Mouse (Mus musculus) embryonic facial prominence, embryonic 13.5 days (tissue): ENCODE measurements around the gene Gapvd1. TPM values are rescaled to one million over a fixed set of nuclear protein-coding genes. Genes with fewer than 3 reads are reported as not detected.
"Not testable (repeated sequence)": the region's sequence is repeated elsewhere in the genome, so short reads cannot be mapped to it uniquely, and the experiment has no call there.

Experiments used
- ATAC-seq: fragments of 200-750 bp; cut with Nextera tagmentation; 2 replicates; pipeline ENCODE4 v1.8.0; 2017; ENCODE audit warnings: low read depth; ENCODE audit not compliant: insufficient number of reproducible peaks, insufficient read depth, low FRiP score, low TSS enrichment
- H3K27ac ChIP-seq: fragments of 300-500 bp; sonication (generic); 2 replicates; pipeline ENCODE4 v1.5.1; 2015; ENCODE audit warnings: moderate library complexity, mild to moderate bottlenecking, inconsistent platforms
- H3K27me3 ChIP-seq: fragments of 300-500 bp; sonication (generic); 2 replicates; pipeline ENCODE4 v1.6.1; 2015; ENCODE audit warnings: mild to moderate bottlenecking, inconsistent platforms
- H3K36me3 ChIP-seq: fragments of 300-500 bp; sonication (generic); 2 replicates; pipeline ENCODE4 v1.6.1; 2015; ENCODE audit warnings: mild to moderate bottlenecking, inconsistent platforms
- H3K4me1 ChIP-seq: fragments of 300-500 bp; sonication (generic); 2 replicates; pipeline ENCODE4 v1.6.1; 2015; ENCODE audit warnings: inconsistent platforms
- H3K4me2 ChIP-seq: fragments of 300-500 bp; sonication (generic); 2 replicates; pipeline ENCODE4 v1.6.1; 2015; ENCODE audit warnings: moderate library complexity, mild to moderate bottlenecking, inconsistent platforms
- H3K4me3 ChIP-seq: fragments of 300-500 bp; sonication (generic); 2 replicates; pipeline ENCODE4 v1.5.1; 2015; ENCODE audit warnings: mild to moderate bottlenecking, inconsistent platforms
- H3K9ac ChIP-seq: fragments of 300-500 bp; sonication (generic); 2 replicates; pipeline ENCODE4 v1.6.1; 2015; ENCODE audit warnings: mild to moderate bottlenecking, inconsistent platforms
- H3K9me3 ChIP-seq: fragments of 300-500 bp; sonication (generic); 2 replicates; pipeline ENCODE4 v1.6.1; 2016; ENCODE audit warnings: inconsistent platforms
- WGBS: fragments of 180-500 bp; shearing (Covaris S2); methylation state at CpG from one replicate; pipeline ENCODE4 v1.1.7; 2015; ENCODE audit warnings: mixed read lengths; 5-methylcytosine and 5-hydroxymethylcytosine counted together
- polyA plus RNA-seq: library from polyadenylated mRNA; unstranded; fragments of >200 nt; fragmentation: Nextera tagmentation; extraction: Ambion mirVana; gene quantifications from 2 replicates; pipeline ENCODE4 v1.2.1, GENCODE M21; 2015

Gapvd1 gene
- 92.3 and 97.1 TPM in 2 replicates for polyA plus RNA-seq

- Histone ChIP-seq H3K36me3 (no peaks in the 10 kb centered on the region), H3K9me3 (no peaks in the 10 kb centered on the region), H3K4me3 (peak within 1 kb of the TSS; percentile 94), H3K27ac (peak within 1 kb of the TSS; percentile 92), H3K9ac (peak within 1 kb of the TSS; percentile 97), H3K4me1 (peaks cover 18% of the 10 kb centered on the region), H3K27me3 (no peaks in the 10 kb centered on the region), H3K4me2 (peak within 1 kb of the TSS; percentile 67)
- no peak for ATAC-seq
- WGBS, result 1% methylated on average over 14 of the region's 14 CpGs
Observed at GRCm38 (mm10) chr2:34754551-34755358, at the start of gene Gapvd1. Gene Gapvd1, minus strand, starts transcription at chr2:34755232.

- Histone ChIP-seq H3K27ac (no peak overlapping the region), H3K36me3 (peaks cover 32% of the 10 kb centered on the region), H3K9me3 (no peaks in the 10 kb centered on the region), H3K9ac (no peak overlapping the region), H3K4me1 (peaks cover 19% of the 10 kb centered on the region), H3K4me2 (no peak overlapping the region), H3K4me3 (no peak overlapping the region), H3K27me3 (no peaks in the 10 kb centered on the region)
- 75% methylated on average over 1 of the region's 1 CpGs for WGBS
- no peak for ATAC-seq
Observed at GRCm38 (mm10) chr2:34804815-34805214, 49.8 kb upstream of the Gapvd1 start.

GRCm38 (mm10) chr2:34804172-34804571 lies 49.1 kb upstream of the Gapvd1 start:
- ATAC-seq, result no peak
- 94% methylated on average over 2 of the region's 2 CpGs for WGBS
- Histone ChIP-seq H3K4me3 (no peak overlapping the region), H3K4me2 (peak overlapping the region; percentile 81), H3K27ac (no peak overlapping the region), H3K27me3 (no peaks in the 10 kb centered on the region), H3K9ac (no peak overlapping the region), H3K9me3 (no peaks in the 10 kb centered on the region), H3K4me1 (peaks cover 19% of the 10 kb centered on the region), H3K36me3 (peaks cover 32% of the 10 kb centered on the region)

GRCm38 (mm10) chr2:34803746-34804145 lies 48.7 kb upstream of the Gapvd1 start:
- Histone ChIP-seq H3K4me1 (peaks cover 23% of the 10 kb centered on the region), H3K27me3 (no peaks in the 10 kb centered on the region), H3K4me2 (peak overlapping the region; percentile 81), H3K36me3 (peaks cover 27% of the 10 kb centered on the region), H3K9ac (0 out of 2 replicates have a peak overlapping the region, but pooled peaks have one; percentile 21), H3K9me3 (no peaks in the 10 kb centered on the region), H3K4me3 (peak overlapping the region; percentile 31), H3K27ac (no peak overlapping the region)
- no peak for ATAC-seq
- 63% methylated on average over 3 of the region's 3 CpGs for WGBS

GRCm38 (mm10) chr2:34802565-34803245 lies 47.7 kb upstream of the Gapvd1 start:
- peak overlapping the region; percentile 81 for H3K4me2 ChIP-seq
- H3K4me3 ChIP-seq, result peak overlapping the region; percentile 69
- H3K27me3 ChIP-seq, H3K9me3 ChIP-seq: not testable (repeated sequence)
- peak overlapping the region; percentile 90 for H3K9ac ChIP-seq
- peak overlapping the region; percentile 92 for H3K27ac ChIP-seq
- under 1% methylated on average over 31 of the region's 32 CpGs for WGBS
- peaks cover 23% of the 10 kb centered on the region for H3K4me1 ChIP-seq
- peak; percentile 57; the same call in 1 of the 2 replicates for ATAC-seq
- H3K36me3 ChIP-seq, result peaks cover 19% of the 10 kb centered on the region

GRCm38 (mm10) chr2:34801516-34802482 lies 46.8 kb upstream of the Gapvd1 start:
- Histone ChIP-seq H3K9ac (peak overlapping the region; percentile 90), H3K4me3 (peak overlapping the region; percentile 69), H3K4me1 (peaks cover 23% of the 10 kb centered on the region), H3K36me3 (peaks cover 16% of the 10 kb centered on the region), H3K27me3 (no peaks in the 10 kb centered on the region), H3K4me2 (peak overlapping the region; percentile 45), H3K27ac (peak overlapping the region; percentile 92), H3K9me3 (no peaks in the 10 kb centered on the region)
- 4% methylated on average over 39 of the region's 39 CpGs for WGBS
- peak; percentile 94 for ATAC-seq

GRCm38 (mm10) chr2:34800371-34800770 lies 45.3 kb upstream of the Gapvd1 start:
- Histone ChIP-seq H3K9ac (0 out of 2 replicates have a peak overlapping the region, but pooled peaks have one; percentile 77), H3K27ac (peak overlapping the region; percentile 86), H3K4me1 (peaks cover 23% of the 10 kb centered on the region), H3K4me2 (peak overlapping the region; percentile 76), H3K4me3 (peak overlapping the region; percentile 60), H3K27me3 (no peaks in the 10 kb centered on the region), H3K36me3 (peaks cover 14% of the 10 kb centered on the region), H3K9me3 (no peaks in the 10 kb centered on the region)
- WGBS, result 79% methylated on average over 7 of the region's 7 CpGs
- ATAC-seq, result no peak

- ATAC-seq, result peak; percentile 74
- Histone ChIP-seq H3K4me2 (peak within 1 kb of the TSS; percentile 76), H3K4me3 (peak within 1 kb of the TSS; percentile 60), H3K9ac (peak within 1 kb of the TSS; percentile 77), H3K36me3 (peaks cover 19% of the 10 kb centered on the region), H3K4me1 (peaks cover 23% of the 10 kb centered on the region), H3K27ac (peak within 1 kb of the TSS; percentile 86), H3K9me3 (no peaks in the 10 kb centered on the region), H3K27me3 (no peaks in the 10 kb centered on the region)
- 3% methylated on average over 44 of the region's 44 CpGs for WGBS
Observed at GRCm38 (mm10) chr2:34799357-34800256, 44.6 kb upstream of the Gapvd1 start, which contains the start of gene Rabepk. Gene Rabepk, minus strand, starts transcription at chr2:34799912.

GRCm38 (mm10) chr2:34795426-34795825 lies 40.4 kb upstream of the Gapvd1 start:
- peaks cover 10% of the 10 kb centered on the region; the same call in 1 of the 2 replicates for H3K4me1 ChIP-seq
- H3K27me3 ChIP-seq, result no peaks in the 10 kb centered on the region
- no peak overlapping the region for H3K4me2 ChIP-seq
- H3K9me3 ChIP-seq, result no peaks in the 10 kb centered on the region
- peaks cover 34% of the 10 kb centered on the region for H3K36me3 ChIP-seq
- ATAC-seq, result no peak
- no peak overlapping the region for H3K4me3 ChIP-seq
- no peak overlapping the region for H3K27ac ChIP-seq
- WGBS, result 86% methylated on average over 7 of the region's 7 CpGs
- H3K9ac ChIP-seq, result no peak overlapping the region

- 0 out of 2 replicates have a peak, but pooled peaks cover 4% of the 10 kb centered on the region for H3K4me1 ChIP-seq
- no peak overlapping the region for H3K4me3 ChIP-seq
- H3K27me3 ChIP-seq, result no peaks in the 10 kb centered on the region
- H3K4me2 ChIP-seq, result no peak overlapping the region
- 93% methylated on average over 2 of the region's 2 CpGs for WGBS
- no peak overlapping the region for H3K27ac ChIP-seq
- H3K9ac ChIP-seq, result no peak overlapping the region
- peaks cover 43% of the 10 kb centered on the region for H3K36me3 ChIP-seq
- no peak for ATAC-seq
- H3K9me3 ChIP-seq, result no peaks in the 10 kb centered on the region
Observed at GRCm38 (mm10) chr2:34794511-34794910, 39.5 kb upstream of the Gapvd1 start.
